8 mouse cellular contexts compared by ENCODE assay signal in genomic region chr8:71521634-71522033, GRCm38 (mm10). TPM values are rescaled to one million over a fixed set of nuclear protein-coding genes. Genes with fewer than 3 reads are reported as not detected.
DNase-seq lines count a peak whose midpoint lies in the region; ATAC-seq and TF ChIP-seq lines count a peak whose summit lies in the region.

No protein-coding gene starts in this region.

- H3K4me1 ChIP-seq in bone marrow, adult 2 months (ENCODE audit: control insufficient read depth, insufficient read depth, low read length) = no peaks in the 10 kb centered on the region; the same call in 1 of the 2 replicates
- no peaks in the 10 kb centered on the region for H3K4me1 ChIP-seq in embryonic fibroblast, embryonic 13.5 days (ENCODE audit: control insufficient read depth, insufficient read depth, low read length)
- H3K4me1 ChIP-seq in heart, embryonic 11.5 days (ENCODE audit: control insufficient read depth, insufficient read depth, low read length) = peaks cover 14% of the 10 kb centered on the region
- H3K4me1 ChIP-seq in kidney, embryonic 15.5 days = peaks cover 40% of the 10 kb centered on the region
- H3K4me1 ChIP-seq in limb, embryonic 15.5 days = peaks cover 20% of the 10 kb centered on the region

- TF ChIP-seq CTCF in bone marrow, adult 2 months (IDR thresholded peaks at IDR 0.05; ENCODE audit: control insufficient read depth, insufficient read depth, low read length) = peak; percentile 92
- TF ChIP-seq CTCF in embryonic fibroblast, embryonic 13.5 days (IDR thresholded peaks at IDR 0.05; ENCODE audit: borderline replicate concordance, insufficient read depth, low read length) = peak; percentile 95

- H3K4me2 ChIP-seq in heart, embryonic 11.5 days = peak overlapping the region; percentile 24
- H3K4me2 ChIP-seq in kidney, embryonic 15.5 days = peak overlapping the region; percentile 37
- H3K4me2 ChIP-seq in limb, embryonic 15.5 days = peak overlapping the region; percentile 34

- 3% methylated on average over 17 of the region's 17 CpGs for WGBS in bone marrow, adult 2 months
- WGBS in heart, embryonic 11.5 days (ENCODE audit: insufficient replicate concordance) = 6% methylated on average over 17 of the region's 17 CpGs
- WGBS in kidney, embryonic 15.5 days = 5% methylated on average over 17 of the region's 17 CpGs
- WGBS in limb, embryonic 15.5 days = 2% methylated on average over 17 of the region's 17 CpGs

- peak; percentile 94 for DNase-seq in A20 (ENCODE audit: low read depth, low spot score)
- peak; percentile 80 to 94 for DNase-seq in monocyte, adult 2 months (ENCODE audit: low read depth in 1 of 2, low spot score in 2 of 2)
- peak; percentile 88 to 91 for DNase-seq in spleen, postnatal 14 days (ENCODE audit: low spot score in 2 of 2)

- H3K27me3 ChIP-seq in heart, embryonic 11.5 days (ENCODE audit: control insufficient read depth, insufficient read depth, low read length) = peaks cover 12% of the 10 kb centered on the region
- peaks cover 35% of the 10 kb centered on the region for H3K27me3 ChIP-seq in kidney, embryonic 15.5 days
- H3K27me3 ChIP-seq in limb, embryonic 15.5 days = peaks cover 38% of the 10 kb centered on the region

- H3K9ac ChIP-seq in heart, embryonic 11.5 days (ENCODE audit: low read depth, low read length) = no peak overlapping the region
- no peak overlapping the region for H3K9ac ChIP-seq in kidney, embryonic 15.5 days
- no peak overlapping the region for H3K9ac ChIP-seq in limb, embryonic 15.5 days

- no peaks in the 10 kb centered on the region for H3K9me3 ChIP-seq in heart, embryonic 11.5 days (replicated peaks; ENCODE audit: control insufficient read depth, low read length)
- H3K9me3 ChIP-seq in kidney, embryonic 15.5 days (replicated peaks) = no peaks in the 10 kb centered on the region
- H3K9me3 ChIP-seq in limb, embryonic 15.5 days = no peaks in the 10 kb centered on the region

- H3K4me3 ChIP-seq in bone marrow, adult 2 months (replicated peaks; ENCODE audit: control insufficient read depth, low read depth, low read length) = no peak overlapping the region
- no peak overlapping the region for H3K4me3 ChIP-seq in embryonic fibroblast, embryonic 13.5 days (ENCODE audit: insufficient read depth, low read length)
- no peak overlapping the region for H3K4me3 ChIP-seq in heart, embryonic 11.5 days (ENCODE audit: low read depth, low read length)
- H3K4me3 ChIP-seq in kidney, embryonic 15.5 days (replicated peaks) = peak overlapping the region; percentile 14; the same call in 1 of the 2 replicates
- H3K4me3 ChIP-seq in limb, embryonic 15.5 days = peak overlapping the region; percentile 4; the same call in 1 of the 2 replicates

- ATAC-seq in heart, embryonic 11.5 days (replicated peaks; ENCODE audit: insufficient number of reproducible peaks, low FRiP score, low TSS enrichment) = peak; percentile 68; the same call in 1 of the 2 replicates
- ATAC-seq in kidney, embryonic 15.5 days (replicated peaks; ENCODE audit: low FRiP score) = peak; percentile 90
- ATAC-seq in limb, embryonic 15.5 days (ENCODE audit: insufficient number of reproducible peaks, low FRiP score, low TSS enrichment, low read depth) = peak; percentile 78

- H3K27ac ChIP-seq in bone marrow, adult 2 months (ENCODE audit: control insufficient read depth, insufficient read depth, low read depth, low read length, poor library complexity) = no peak overlapping the region
- no peak overlapping the region for H3K27ac ChIP-seq in embryonic fibroblast, embryonic 13.5 days (ENCODE audit: insufficient read depth, low read length)
- H3K27ac ChIP-seq in heart, embryonic 11.5 days (ENCODE audit: low read depth, low read length) = no peak overlapping the region
- no peak overlapping the region for H3K27ac ChIP-seq in kidney, embryonic 15.5 days
- no peak overlapping the region for H3K27ac ChIP-seq in limb, embryonic 15.5 days

- no peak for TF ChIP-seq POLR2A in bone marrow, adult 2 months (IDR thresholded peaks at IDR 0.05; ENCODE audit: borderline replicate concordance, control insufficient read depth, low read depth, low read length)
- TF ChIP-seq POLR2A in embryonic fibroblast, embryonic 13.5 days (IDR thresholded peaks at IDR 0.05; ENCODE audit: low read depth, low read length) = no peak

- H3K36me3 ChIP-seq in heart, embryonic 11.5 days (ENCODE audit: control insufficient read depth, insufficient read depth, low read length) = no peaks in the 10 kb centered on the region
- no peaks in the 10 kb centered on the region for H3K36me3 ChIP-seq in kidney, embryonic 15.5 days
- H3K36me3 ChIP-seq in limb, embryonic 15.5 days = no peaks in the 10 kb centered on the region

RNA-seq across cellular contexts. Expression of gene Ccdc194, which starts 3.9 kb away (rescaled TPM):
- polyA plus RNA-seq in bone marrow, adult 2 months (2011; ENCODE audit: insufficient read depth, insufficient read length, low replicate concordance, missing spikeins) = not detected in 2 replicates
- polyA plus RNA-seq in embryonic fibroblast, embryonic 13.5 days (2011; ENCODE audit: insufficient read length, low read depth, missing spikeins) = not detected in 2 replicates
- 0.55 and 1.3 TPM in 2 replicates for polyA plus RNA-seq in heart, embryonic 11.5 days (2014; fragmentation: Nextera tagmentation; extraction: Ambion mirVana)
- 0.52 and 1.2 TPM in 2 replicates for polyA plus RNA-seq in kidney, embryonic 15.5 days (2015; fragmentation: Nextera tagmentation; extraction: Ambion mirVana)
- polyA plus RNA-seq in limb, embryonic 15.5 days (2015; fragmentation: Nextera tagmentation; extraction: Ambion mirVana) = 1.5 and 1.8 TPM in 2 replicates

RNA-seq across cellular contexts. Expression of gene Plvap, which starts 10.1 kb away (rescaled TPM):
- polyA plus RNA-seq in bone marrow, adult 2 months (2011; ENCODE audit: insufficient read depth, insufficient read length, low replicate concordance, missing spikeins) = 13.7 and 20.5 TPM in 2 replicates
- polyA plus RNA-seq in embryonic fibroblast, embryonic 13.5 days (2011; ENCODE audit: insufficient read length, low read depth, missing spikeins) = 0.33 and 0.44 TPM in 2 replicates
- 148 and 170 TPM in 2 replicates for polyA plus RNA-seq in heart, embryonic 11.5 days (2014; fragmentation: Nextera tagmentation; extraction: Ambion mirVana)
- 136 and 143 TPM in 2 replicates for polyA plus RNA-seq in kidney, embryonic 15.5 days (2015; fragmentation: Nextera tagmentation; extraction: Ambion mirVana)
- polyA plus RNA-seq in limb, embryonic 15.5 days (2015; fragmentation: Nextera tagmentation; extraction: Ambion mirVana) = 56.9 and 66.3 TPM in 2 replicates

RNA-seq across cellular contexts. Expression of gene Bst2, which starts 15.6 kb away (rescaled TPM):
- 58.9 and 103 TPM in 2 replicates for polyA plus RNA-seq in bone marrow, adult 2 months (2011; ENCODE audit: insufficient read depth, insufficient read length, low replicate concordance, missing spikeins)
- polyA plus RNA-seq in embryonic fibroblast, embryonic 13.5 days (2011; ENCODE audit: insufficient read length, low read depth, missing spikeins) = 102 and 107 TPM in 2 replicates
- 4.2 and 17.4 TPM in 2 replicates for polyA plus RNA-seq in heart, embryonic 11.5 days (2014; fragmentation: Nextera tagmentation; extraction: Ambion mirVana)
- polyA plus RNA-seq in kidney, embryonic 15.5 days (2015; fragmentation: Nextera tagmentation; extraction: Ambion mirVana) = 50.2 and 53.0 TPM in 2 replicates
- polyA plus RNA-seq in limb, embryonic 15.5 days (2015; fragmentation: Nextera tagmentation; extraction: Ambion mirVana) = 33.6 and 36.4 TPM in 2 replicates

RNA-seq across cellular contexts. Expression of gene Mvb12a, which starts 21.1 kb away (rescaled TPM):
- 23.8 and 47.7 TPM in 2 replicates for polyA plus RNA-seq in bone marrow, adult 2 months (2011; ENCODE audit: insufficient read depth, insufficient read length, low replicate concordance, missing spikeins)
- polyA plus RNA-seq in embryonic fibroblast, embryonic 13.5 days (2011; ENCODE audit: insufficient read length, low read depth, missing spikeins) = 38.3 and 39.4 TPM in 2 replicates
- 59.7 and 63.3 TPM in 2 replicates for polyA plus RNA-seq in heart, embryonic 11.5 days (2014; fragmentation: Nextera tagmentation; extraction: Ambion mirVana)
- 98.3 and 99.8 TPM in 2 replicates for polyA plus RNA-seq in kidney, embryonic 15.5 days (2015; fragmentation: Nextera tagmentation; extraction: Ambion mirVana)
- polyA plus RNA-seq in limb, embryonic 15.5 days (2015; fragmentation: Nextera tagmentation; extraction: Ambion mirVana) = 95.7 and 102 TPM in 2 replicates

RNA-seq across cellular contexts. Expression of gene Gtpbp3, which starts 33.7 kb away (rescaled TPM):
- polyA plus RNA-seq in bone marrow, adult 2 months (2011; ENCODE audit: insufficient read depth, insufficient read length, low replicate concordance, missing spikeins) = 6.3 and 7.9 TPM in 2 replicates
- 10.5 and 12.5 TPM in 2 replicates for polyA plus RNA-seq in embryonic fibroblast, embryonic 13.5 days (2011; ENCODE audit: insufficient read length, low read depth, missing spikeins)
- polyA plus RNA-seq in heart, embryonic 11.5 days (2014; fragmentation: Nextera tagmentation; extraction: Ambion mirVana) = 4.8 and 5.3 TPM in 2 replicates
- polyA plus RNA-seq in kidney, embryonic 15.5 days (2015; fragmentation: Nextera tagmentation; extraction: Ambion mirVana) = 21.3 and 22.9 TPM in 2 replicates
- 16.5 and 19.2 TPM in 2 replicates for polyA plus RNA-seq in limb, embryonic 15.5 days (2015; fragmentation: Nextera tagmentation; extraction: Ambion mirVana)

Comparison
In these comparisons a context has a peak if more than half of its experiments do, and no peak if none do; other contexts are left out.
1. H3K4me3 ChIP-seq: peak in kidney, embryonic 15.5 days (single experiment) and limb, embryonic 15.5 days (single experiment); none in bone marrow, adult 2 months (single experiment), embryonic fibroblast, embryonic 13.5 days (single experiment) and heart, embryonic 11.5 days (single experiment).
2. RNA of gene Plvap, which starts 10.1 kb away (polyA plus RNA-seq): 148 to 170 TPM in heart, embryonic 11.5 days, 136 to 143 TPM in kidney, embryonic 15.5 days, 56.9 to 66.3 TPM in limb, embryonic 15.5 days and 13.7 to 20.5 TPM in bone marrow, adult 2 months; 0.33 to 0.44 TPM in embryonic fibroblast, embryonic 13.5 days; every median in the first group is over 10 times any median in the second.
3. Peak in every context shown above with its lines, with median percentiles within 50 percentile points of each other: DNase-seq, ATAC-seq and H3K4me2 ChIP-seq.